Mouse (Mus musculus) mouse embryonic stem cell (cell line): Measurements from ENCODE around the gene Hltf.

Experiments
- in situ Hi-C, 2 experiments: fragments of 300-500 bp; cut with MboI; formaldehyde crosslinking; loops; 1 replicate in 1 of 2; 3 replicates in 1 of 2; pipeline ENCODE4 v1.14.3; 2019 to 2020; ENCODE audit warnings: low sequenced_read_pairs in 2 of 2, low pct_unique_long_range_greater_than_20kb in 1 of 2, mixed read lengths in 1 of 2; ENCODE audit not compliant: unreplicated experiment in 1 of 2

Gene Hltf

DNA sequence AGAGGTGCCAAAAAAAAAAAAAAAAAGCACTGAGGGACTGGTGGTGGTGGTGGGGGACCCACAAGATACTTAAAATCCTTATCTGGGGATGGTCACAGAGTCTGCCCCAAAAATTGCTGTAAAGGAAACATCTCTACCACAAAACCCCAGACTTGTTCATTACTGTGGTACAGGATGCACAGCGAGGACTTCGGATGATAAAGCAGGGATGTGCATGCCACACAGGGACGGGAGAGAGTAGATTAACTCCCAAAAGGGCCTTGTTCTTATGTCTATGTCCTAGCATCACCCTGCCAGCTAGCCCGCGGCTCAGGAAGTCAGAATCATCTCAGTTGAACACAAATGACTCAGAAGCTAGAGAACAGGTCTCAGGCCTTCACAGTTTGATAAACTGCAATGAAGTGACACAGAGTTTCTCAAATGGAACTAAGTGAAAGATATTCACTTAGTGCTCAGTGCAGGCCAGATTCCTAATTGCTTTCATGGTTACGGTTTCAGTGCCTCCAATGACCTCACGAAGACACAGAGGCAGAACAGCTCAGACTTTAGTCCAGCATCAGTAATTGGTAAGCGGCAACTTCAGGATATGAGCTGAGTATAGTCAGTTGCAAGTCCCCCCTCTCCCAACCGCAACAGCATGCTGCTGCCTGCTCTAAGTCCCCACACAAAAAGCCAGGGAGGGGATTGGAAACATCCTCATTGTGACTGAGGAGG lies 79.4 kb downstream of the Hltf start:
- in situ Hi-C loops: no loop called here

DNA sequence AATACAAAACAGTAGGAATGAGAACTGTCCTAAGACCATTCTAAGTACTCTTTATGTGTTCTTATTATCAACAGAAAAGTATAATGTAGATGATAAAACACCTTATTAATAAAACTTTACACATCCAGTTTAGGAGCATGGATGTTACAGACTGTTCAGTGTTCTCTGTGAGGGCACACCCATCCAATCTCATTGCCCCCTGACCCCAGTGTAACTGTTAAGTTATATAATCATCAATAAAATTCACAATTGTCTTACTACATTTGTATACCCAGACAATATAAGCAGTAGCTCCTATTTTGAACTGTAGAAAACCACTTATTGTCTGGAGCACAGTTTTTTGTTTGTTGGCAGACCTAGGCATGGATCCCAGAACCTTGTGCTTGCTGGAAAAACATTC lies 83.6 kb downstream of the Hltf start:
- in situ Hi-C loops: no loop called here

DNA sequence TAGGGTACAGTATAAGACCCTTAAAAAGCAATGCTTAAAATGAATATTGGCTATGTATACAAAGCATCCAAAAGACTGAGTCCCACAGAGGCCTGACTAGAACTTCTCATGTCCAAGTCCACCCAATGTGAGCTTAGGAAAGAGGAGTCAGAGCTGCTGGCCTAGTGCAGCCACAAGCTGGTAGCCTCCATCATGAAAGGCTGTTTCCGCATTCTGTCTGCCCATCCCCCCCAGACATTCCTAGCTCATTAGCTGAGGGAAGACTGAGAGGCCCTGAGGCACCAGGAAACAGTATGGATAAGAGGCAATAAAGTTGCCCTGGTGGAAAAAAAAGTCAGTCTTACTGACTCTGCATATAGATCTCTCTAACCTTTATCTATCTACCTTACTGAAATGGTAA lies 84.1 kb downstream of the Hltf start:
- in situ Hi-C loops: no loop called here

DNA sequence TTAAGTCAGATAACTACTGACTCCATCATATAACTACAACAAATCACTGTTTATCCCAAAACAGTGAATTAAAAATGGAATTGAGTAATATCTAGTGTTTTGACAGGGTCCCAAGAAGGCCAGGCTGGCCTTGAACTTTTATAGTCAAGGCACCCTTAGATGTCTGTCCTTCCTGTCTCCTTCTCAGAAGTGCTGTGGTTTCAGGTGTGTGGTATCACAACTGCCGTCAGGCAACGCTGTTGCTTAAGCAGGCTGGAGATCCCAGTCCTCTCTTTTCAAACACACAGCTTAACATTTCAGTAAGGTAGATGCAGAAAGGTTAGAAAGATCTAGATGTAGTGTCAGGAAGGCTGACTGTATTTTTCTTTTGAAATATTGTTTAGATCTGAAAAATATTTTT lies 84.5 kb downstream of the Hltf start:
- in situ Hi-C loops: no loop called here

DNA sequence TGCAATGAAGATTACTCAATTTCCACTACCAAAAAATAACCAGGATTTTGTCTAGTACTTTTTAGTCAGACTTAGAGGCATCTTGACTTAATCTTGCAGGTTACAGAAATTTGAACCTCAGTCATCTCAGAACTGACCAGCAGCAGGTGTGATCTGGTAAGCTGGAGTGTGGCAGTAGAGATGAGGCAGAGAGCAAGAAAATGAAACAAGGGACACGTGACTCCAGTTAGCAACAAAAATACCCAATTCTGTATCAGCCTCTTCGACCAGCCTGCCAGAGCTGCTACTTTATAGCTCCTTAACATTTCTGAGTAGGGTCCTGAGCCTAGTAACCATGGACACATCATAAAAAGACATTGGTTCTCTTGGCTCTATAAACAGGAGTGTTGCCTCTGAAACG lies 85.0 kb downstream of the Hltf start:
- in situ Hi-C loops: no loop called here

DNA sequence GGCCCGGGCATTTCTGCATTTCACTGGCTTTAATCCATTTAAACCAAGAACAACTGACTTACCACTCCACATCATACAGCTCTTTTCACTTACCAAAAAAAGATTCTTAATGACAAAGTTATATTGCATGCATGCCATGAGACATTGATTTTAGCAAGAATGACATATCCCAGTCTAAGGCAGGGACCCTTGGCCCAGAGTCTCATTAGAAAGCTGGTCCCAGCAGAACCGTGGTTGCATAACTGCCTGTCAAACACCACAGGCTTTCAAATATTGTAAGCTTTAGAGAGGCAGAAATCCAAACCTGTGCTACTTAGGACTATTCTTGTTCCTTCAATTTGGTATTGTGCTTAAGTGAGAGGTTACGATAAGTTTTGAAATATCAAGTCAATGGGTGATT lies 86.1 kb downstream of the Hltf start:
- in situ Hi-C loops: no loop called here

DNA sequence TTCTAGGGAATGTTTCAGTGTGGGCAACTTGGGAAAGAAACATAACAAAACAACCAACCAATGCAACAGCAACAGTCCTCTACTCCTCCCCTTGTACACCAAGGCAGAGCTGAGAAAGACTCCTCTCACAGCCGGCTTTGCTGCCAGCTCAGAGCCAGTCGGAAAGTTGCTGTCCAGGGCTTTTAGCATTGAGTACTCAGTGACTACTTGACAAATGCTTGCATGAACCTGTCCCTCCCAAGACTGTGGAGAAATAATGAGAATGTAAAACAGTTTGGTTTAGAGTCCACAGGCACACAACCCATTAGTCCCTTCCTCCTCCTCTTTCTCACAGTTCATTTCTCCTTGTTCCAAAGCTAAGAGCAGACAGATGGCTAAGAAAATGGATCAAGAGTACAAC lies 86.8 kb downstream of the Hltf start:
- in situ Hi-C loops: no loop called here

DNA sequence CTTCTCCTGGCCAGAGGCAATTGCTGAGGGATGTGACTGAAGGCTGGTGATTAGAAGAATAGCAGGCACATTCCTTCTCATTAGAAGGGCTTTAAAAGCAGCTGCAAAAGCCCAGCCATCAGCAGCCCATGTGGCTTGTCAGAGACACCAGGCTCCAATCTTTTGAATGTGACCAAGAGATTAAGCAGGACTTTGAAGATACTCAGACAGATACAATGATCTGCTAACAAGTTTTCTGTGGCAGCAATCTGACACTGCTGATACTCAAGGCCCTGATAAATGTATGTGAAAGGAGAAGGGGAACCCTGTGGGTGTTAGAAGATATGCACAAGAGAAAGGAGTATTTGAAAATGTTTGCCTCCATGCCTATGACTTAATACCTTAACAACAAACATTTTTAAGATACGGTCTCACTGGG lies 88.1 kb downstream of the Hltf start:
- in situ Hi-C loops: no loop called here

DNA sequence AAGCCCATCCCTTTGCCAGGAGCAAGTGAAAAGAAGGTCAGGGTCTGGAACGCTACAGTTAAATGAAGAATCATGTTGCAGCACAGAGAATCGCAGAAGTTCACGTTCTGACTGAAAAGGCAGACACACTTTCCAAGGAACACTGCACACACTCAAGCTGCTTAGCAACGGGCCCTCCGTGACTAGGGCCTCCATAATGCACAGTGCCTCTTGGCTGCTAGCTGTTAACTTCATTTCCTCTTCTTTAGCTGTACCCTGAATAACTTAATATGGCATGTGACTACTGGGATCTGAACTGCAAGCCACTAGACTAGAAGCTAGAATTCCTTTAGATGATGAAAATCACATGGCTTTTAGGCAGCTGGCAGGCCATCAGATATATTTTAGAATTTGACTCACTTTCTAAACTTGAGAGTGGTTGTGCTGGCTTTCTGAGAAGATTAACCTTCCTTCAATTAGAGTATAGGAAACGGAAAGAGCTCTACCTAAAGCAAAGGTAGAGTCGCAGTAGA lies 89.3 kb downstream of the Hltf start:
- in situ Hi-C loops: no loop called here

DNA sequence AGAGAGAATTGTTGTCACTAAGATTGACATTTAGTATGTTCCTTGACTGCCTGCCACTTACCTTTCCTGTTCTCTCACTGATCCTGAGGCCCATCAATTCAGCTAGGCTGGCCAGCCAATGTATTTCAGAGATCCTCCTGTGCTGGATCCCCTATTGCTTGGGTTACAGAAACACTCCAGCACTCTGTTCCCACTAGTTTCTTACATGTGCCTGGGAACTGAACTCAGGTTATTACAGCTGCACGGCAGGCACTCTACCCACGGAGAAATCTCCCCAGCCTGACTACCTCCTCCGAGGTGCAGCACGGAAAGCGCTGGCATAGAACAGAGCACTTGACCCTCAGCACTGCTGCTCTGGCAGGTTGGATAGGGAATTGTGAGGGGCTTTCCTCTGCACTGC lies 90.0 kb downstream of the Hltf start:
- in situ Hi-C loops: no loop called here

DNA sequence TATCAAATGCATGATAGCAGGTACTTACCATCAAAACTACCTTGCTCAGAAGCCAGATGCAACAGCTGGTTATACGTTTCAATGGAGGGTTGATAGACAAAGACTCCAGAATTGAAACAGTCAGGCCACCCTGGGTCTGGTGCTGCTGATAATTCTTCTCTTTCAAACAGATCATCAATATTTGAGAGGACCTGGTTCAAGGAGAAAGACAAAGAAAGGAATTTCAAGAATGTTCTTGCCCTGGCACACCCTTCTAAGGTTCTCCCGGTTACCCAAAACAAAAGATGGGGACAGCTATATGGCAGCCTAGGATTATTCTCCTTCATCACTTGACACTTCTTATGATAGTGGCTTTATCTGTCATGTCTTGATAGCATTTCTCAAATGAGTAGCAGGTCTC lies 92.9 kb downstream of the Hltf start:
- in situ Hi-C loops: no loop called here

DNA sequence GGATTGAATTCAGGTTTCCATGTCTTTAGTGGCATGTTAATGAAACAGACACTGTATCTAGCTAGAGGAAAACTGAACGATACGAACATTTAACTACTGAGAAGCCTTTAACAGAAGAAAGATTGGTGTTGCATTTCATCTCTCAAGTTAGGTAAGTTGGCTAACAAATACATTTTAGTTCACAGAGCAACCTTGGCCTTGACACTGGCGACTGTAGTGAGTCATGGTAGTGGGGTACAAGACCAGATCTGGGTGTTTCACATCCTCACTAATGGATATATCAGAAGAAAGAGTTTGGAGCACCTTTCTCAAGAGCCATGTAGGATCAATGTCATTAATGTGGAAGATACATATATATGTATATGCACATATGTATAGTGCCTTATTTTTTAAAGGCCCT lies 94.0 kb downstream of the Hltf start:
- in situ Hi-C loops: no loop called here

DNA sequence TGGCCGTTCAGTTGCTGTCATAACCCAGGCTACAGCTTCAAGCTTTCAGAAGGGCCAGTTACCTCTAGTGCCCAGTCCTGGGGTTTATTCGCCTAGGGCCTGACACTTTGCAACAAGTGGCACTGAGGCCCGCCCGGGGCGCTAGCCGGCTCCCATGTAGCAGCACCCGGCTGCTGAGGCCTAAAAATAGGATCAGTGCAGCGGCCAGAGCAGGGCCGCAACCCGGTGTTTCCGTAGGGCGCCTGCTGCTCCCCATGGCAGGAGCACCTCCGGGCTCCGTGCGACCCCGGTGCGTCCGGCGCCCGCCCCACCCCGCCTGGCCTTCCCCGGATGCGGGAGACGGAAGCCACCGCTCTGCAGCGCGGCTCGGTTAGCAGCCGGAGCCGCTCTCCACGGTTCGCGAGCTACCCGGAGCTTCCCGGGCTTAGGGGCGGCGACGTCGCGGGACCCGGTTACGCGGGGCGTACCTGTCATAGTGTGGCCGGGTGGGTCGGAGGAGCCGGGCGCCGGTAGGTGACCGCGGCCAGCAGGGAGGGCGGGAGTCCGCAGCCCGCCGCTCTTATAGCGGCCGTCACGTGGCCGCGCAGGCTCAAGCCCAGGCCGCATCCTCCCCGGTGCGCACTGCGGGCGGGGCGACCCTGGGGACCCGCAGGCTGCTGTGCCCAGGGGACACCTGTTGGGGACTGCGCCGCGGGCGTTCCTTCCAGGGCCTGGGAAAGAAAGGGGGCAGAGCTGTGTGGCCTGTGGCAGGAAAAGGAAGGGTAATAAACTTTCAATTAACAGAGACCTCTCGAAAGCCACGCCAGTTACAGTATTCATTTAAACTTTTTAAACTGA lies 97.1 kb downstream of the Hltf start, which contains the start of gene Gyg:
TSS of gene Gyg (minus strand) at position 787 of the 837 bp plus-strand sequence.
- in situ Hi-C loops: no loop called here

DNA sequence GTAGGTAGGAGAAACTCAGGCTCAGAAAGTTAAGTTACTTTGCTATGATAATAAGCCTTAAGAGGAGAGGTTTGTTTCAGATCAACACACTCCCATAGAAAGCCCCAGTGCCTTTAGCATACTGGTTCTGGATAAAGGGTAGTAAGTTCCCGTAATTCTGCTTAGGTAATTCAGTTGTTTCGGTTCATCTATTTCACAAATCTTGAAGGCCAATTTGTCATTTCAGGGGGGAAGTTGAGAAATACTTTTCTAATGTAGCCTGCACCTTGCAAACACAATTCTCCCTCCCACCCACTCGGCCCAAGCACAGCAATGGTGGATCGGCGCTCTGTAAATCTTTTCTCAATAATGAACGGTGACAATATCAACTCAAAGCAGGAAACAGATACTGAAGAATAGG lies 97.9 kb downstream of the Hltf start:
- in situ Hi-C loops: no loop called here

DNA sequence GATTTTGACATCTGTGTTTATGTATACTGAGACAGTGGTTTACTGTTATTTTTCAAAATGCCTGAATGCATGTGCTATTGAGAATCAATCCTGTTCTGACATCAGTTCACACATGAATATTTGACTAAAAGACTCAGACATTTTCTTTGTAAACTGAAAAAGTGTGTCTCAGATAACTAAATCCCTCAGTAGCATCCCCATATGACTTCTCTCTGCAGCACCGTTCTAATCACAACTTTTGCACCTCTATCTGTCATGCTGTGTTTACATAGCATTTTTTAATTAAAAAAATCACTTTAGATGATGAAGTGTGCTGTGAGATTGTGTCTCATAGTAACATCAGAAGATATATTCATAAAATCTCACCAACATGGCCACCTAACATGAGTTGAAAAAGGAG lies 109.9 kb downstream of the Hltf start:
- in situ Hi-C loops: no loop called here
